Mouse (Mus musculus) ZHBTc4 (cell line): ENCODE data around the gene Smg7.

Experiments
- DNase-seq: peaks from one replicate; pipeline ENCODE4 v3.0.0-alpha.2; 2011; ENCODE audit warnings: low read depth, low spot score

The Smg7 gene

GRCm38 (mm10) chr1:152808392-152808680 lies 94.1 kb downstream of the Smg7 start:
- DNase-seq: no peak

- no peak for DNase-seq
Measured at GRCm38 (mm10) chr1:152807619-152808391, 94.6 kb downstream of the Smg7 start.

- DNase-seq: no peak
Measured at GRCm38 (mm10) chr1:152804907-152805306, 97.5 kb downstream of the Smg7 start.

GRCm38 (mm10) chr1:152800633-152801176 lies 101.7 kb downstream of the Smg7 start:
- DNase-seq: no peak

GRCm38 (mm10) chr1:152799897-152800296 lies 102.5 kb downstream of the Smg7 start, which contains the start of gene Ncf2:
Gene Ncf2 (plus strand): TSS chr1:152800194.
- DNase-seq: peak; percentile 72

DNA sequence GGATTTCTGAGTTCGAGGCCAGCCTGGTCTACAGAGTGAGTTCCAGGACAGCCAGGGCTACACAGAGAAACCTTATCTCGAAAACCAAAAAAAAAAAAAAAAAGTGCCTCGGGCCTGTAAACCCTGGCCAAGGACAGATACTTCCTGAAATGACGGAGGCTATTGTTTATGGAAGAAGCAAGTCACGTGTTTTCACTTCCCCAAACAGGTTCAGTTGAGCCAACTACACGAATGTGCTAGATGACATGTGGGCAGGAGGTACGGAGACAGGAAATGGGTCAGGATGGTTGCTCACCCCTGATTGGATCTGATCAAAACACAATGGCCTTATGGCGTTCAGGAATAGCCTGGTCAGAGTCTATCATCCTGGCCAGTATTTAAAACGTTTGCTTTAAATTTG lies 104.3 kb downstream of the Smg7 start:
- peak; percentile 29 for DNase-seq

DNA sequence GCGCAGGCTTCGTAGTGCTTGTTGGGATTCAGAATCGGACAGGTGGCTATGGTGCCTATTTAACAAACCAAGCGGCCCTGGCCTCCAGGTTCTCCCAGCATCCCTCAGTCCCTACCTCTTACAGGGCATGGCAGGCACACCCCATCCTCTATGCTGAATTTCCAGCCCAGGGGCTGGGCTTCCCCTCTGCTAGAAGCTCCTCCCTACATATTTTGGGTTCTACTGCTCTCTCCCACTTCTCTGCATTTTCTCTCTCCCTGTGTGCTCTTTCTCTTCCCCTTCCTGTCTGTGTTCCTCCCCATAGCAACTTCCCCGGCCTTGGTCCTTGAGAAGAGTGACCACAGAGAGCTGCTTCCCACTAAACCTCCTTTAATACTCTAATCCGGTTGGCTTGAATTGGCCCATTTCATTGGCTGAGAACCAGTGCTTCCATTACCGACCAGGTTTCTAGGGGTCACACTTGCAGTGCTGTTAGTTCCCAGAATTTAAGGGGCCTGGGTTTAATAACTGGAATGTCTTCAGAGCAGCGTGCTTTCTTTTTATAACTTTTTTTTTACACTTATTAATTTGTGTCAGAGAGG lies 105.7 kb downstream of the Smg7 start:
- DNase-seq: peak; percentile 43

- DNase-seq: peak; percentile 59
Measured at GRCm38 (mm10) chr1:152795688-152796255, 106.7 kb downstream of the Smg7 start.

GRCm38 (mm10) chr1:152793495-152794130 lies 108.8 kb downstream of the Smg7 start:
- DNase-seq: peak; percentile 92

GRCm38 (mm10) chr1:152792736-152793494 lies 109.5 kb downstream of the Smg7 start:
- peak; percentile 74 for DNase-seq

- peak; percentile 55 for DNase-seq
Measured at GRCm38 (mm10) chr1:152791269-152791668, 111.2 kb downstream of the Smg7 start.

DNA sequence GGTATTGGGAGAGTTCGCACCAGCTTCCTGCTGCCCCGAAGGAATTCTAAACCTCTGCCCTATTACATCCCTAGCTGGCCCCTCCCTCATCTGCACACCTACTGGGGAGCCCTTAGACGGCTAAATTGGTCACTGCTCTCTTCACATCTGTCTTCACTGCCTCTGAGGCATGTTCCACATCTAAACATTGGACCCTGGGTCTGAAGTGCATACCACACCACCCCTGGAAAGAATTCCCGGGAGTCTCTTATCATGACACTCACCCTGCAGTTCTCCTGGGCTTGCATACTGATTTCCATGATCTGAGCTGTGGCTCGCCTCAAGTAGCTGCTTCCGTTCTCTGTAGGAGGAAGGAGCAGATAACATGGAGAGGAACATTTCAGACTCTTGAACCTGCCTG lies 111.6 kb downstream of the Smg7 start:
- DNase-seq: peak; percentile 68

DNA sequence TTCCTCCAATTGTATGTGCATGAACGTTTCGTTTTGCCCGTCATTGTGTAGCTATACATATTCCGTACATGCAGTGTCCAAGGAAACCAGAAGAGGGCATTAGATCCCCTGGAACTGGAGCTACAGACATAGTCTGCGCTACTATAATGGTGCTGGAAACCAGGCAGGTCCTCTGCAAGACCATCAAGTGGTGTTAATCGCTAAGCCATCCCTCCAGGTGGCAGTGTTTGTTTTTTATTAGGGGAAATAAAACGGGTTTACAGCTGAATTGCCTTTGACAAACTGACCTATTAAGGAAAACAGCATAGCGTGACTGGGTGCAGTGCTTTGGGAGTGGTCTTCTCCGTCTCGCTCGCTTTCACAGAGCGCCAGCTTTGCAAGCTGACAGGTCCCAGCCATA lies 112.2 kb downstream of the Smg7 start:
- peak; percentile 94 for DNase-seq

GRCm38 (mm10) chr1:152788121-152788660 lies 114.3 kb downstream of the Smg7 start:
- no peak for DNase-seq
